Comparison of ENCODE assay signal across 7 mouse cellular contexts in genomic region chr7:130692392-130692942, GRCm38 (mm10).
DNase-seq lines count a peak whose midpoint lies in the region; ATAC-seq lines count a peak whose summit lies in the region.

No protein-coding gene starts in this region.

- peak; percentile 92 for ATAC-seq in hindbrain, embryonic 16.5 days
- ATAC-seq in limb, embryonic 11.5 days (ENCODE audit: insufficient number of reproducible peaks, low FRiP score, low TSS enrichment, low read depth): peak; percentile 86
- ATAC-seq in midbrain, embryonic 13.5 days: peak; percentile 92
- ATAC-seq in stomach, embryonic 14.5 days (ENCODE audit: insufficient number of reproducible peaks, insufficient read depth, low FRiP score, low read depth): peak; percentile 80

- peak overlapping the region; percentile 80 for H3K4me3 ChIP-seq in hindbrain, embryonic 16.5 days (ENCODE audit: low read length)
- peak overlapping the region; percentile 67 for H3K4me3 ChIP-seq in limb, embryonic 11.5 days (ENCODE audit: low read depth, low read length)
- peak overlapping the region; percentile 92 for H3K4me3 ChIP-seq in midbrain, embryonic 13.5 days (replicated peaks)
- H3K4me3 ChIP-seq in stomach, embryonic 14.5 days (ENCODE audit: low read depth, low read length): peak overlapping the region; percentile 56

- under 1% methylated on average over 34 of the region's 39 CpGs for WGBS in hindbrain, embryonic 16.5 days
- under 1% methylated on average over 36 of the region's 39 CpGs for WGBS in limb, embryonic 11.5 days
- under 1% methylated on average over 39 of the region's 39 CpGs for WGBS in midbrain, embryonic 13.5 days
- WGBS in stomach, embryonic 14.5 days: 1% methylated on average over 39 of the region's 39 CpGs

- H3K9ac ChIP-seq in hindbrain, embryonic 16.5 days (ENCODE audit: low read depth, low read length): peak overlapping the region; percentile 96
- peak overlapping the region; percentile 81 for H3K9ac ChIP-seq in limb, embryonic 11.5 days (ENCODE audit: low read length)
- peak overlapping the region; percentile 99 for H3K9ac ChIP-seq in midbrain, embryonic 13.5 days (replicated peaks)
- H3K9ac ChIP-seq in stomach, embryonic 14.5 days (replicated peaks; ENCODE audit: low read depth, low read length): peak overlapping the region; percentile 77

- H3K27ac ChIP-seq in hindbrain, embryonic 16.5 days (ENCODE audit: low read depth, low read length): peak overlapping the region; percentile 97
- peak overlapping the region; percentile 92 for H3K27ac ChIP-seq in limb, embryonic 11.5 days (replicated peaks; ENCODE audit: low read depth, low read length)
- peak overlapping the region; percentile 100 for H3K27ac ChIP-seq in midbrain, embryonic 13.5 days
- peak overlapping the region; percentile 92 for H3K27ac ChIP-seq in stomach, embryonic 14.5 days (ENCODE audit: low read length)

- no peaks in the 10 kb centered on the region for H3K9me3 ChIP-seq in hindbrain, embryonic 16.5 days (ENCODE audit: control insufficient read depth, low read length)
- no peaks in the 10 kb centered on the region for H3K9me3 ChIP-seq in limb, embryonic 11.5 days (ENCODE audit: control insufficient read depth, low read length)
- H3K9me3 ChIP-seq in midbrain, embryonic 13.5 days: no peaks in the 10 kb centered on the region
- H3K9me3 ChIP-seq in stomach, embryonic 14.5 days (ENCODE audit: control insufficient read depth, low read depth, low read length): no peaks in the 10 kb centered on the region

- H3K36me3 ChIP-seq in hindbrain, embryonic 16.5 days (ENCODE audit: control insufficient read depth, insufficient read depth, low read length): no peaks in the 10 kb centered on the region
- no peaks in the 10 kb centered on the region for H3K36me3 ChIP-seq in limb, embryonic 11.5 days (ENCODE audit: control insufficient read depth, insufficient read depth, low read length)
- H3K36me3 ChIP-seq in midbrain, embryonic 13.5 days: no peaks in the 10 kb centered on the region
- no peaks in the 10 kb centered on the region for H3K36me3 ChIP-seq in stomach, embryonic 14.5 days (ENCODE audit: control insufficient read depth, insufficient read depth, low read length)

- DNase-seq in adrenal gland, adult 2 months: peak; percentile 61
- DNase-seq in cerebellum, adult 9-11 months: peak; percentile 85
- DNase-seq in frontal cortex, postnatal 10 days (ENCODE audit: low spot score in 2 of 2): peak; percentile 71 to 79
- peak; percentile 91 for DNase-seq in limb, embryonic 11.5 days (ENCODE audit: low spot score)

- H3K4me2 ChIP-seq in hindbrain, embryonic 16.5 days (ENCODE audit: low read length): peak overlapping the region; percentile 76
- H3K4me2 ChIP-seq in limb, embryonic 11.5 days (ENCODE audit: low read depth, severe bottlenecking): peak overlapping the region; percentile 87
- peak overlapping the region; percentile 88 for H3K4me2 ChIP-seq in midbrain, embryonic 13.5 days (replicated peaks)
- H3K4me2 ChIP-seq in stomach, embryonic 14.5 days (replicated peaks; ENCODE audit: low read depth, low read length): peak overlapping the region; percentile 70

- H3K27me3 ChIP-seq in hindbrain, embryonic 16.5 days (replicated peaks; ENCODE audit: control insufficient read depth, insufficient read depth, low read length): no peaks in the 10 kb centered on the region
- H3K27me3 ChIP-seq in limb, embryonic 11.5 days (ENCODE audit: control insufficient read depth, insufficient read depth, low read length): no peaks in the 10 kb centered on the region
- H3K27me3 ChIP-seq in midbrain, embryonic 13.5 days: no peaks in the 10 kb centered on the region
- no peaks in the 10 kb centered on the region for H3K27me3 ChIP-seq in stomach, embryonic 14.5 days (ENCODE audit: control insufficient read depth, insufficient read depth, low read length)

- peaks cover 37% of the 10 kb centered on the region for H3K4me1 ChIP-seq in hindbrain, embryonic 16.5 days (ENCODE audit: control insufficient read depth, insufficient read depth, low read depth, low read length)
- H3K4me1 ChIP-seq in limb, embryonic 11.5 days (ENCODE audit: control insufficient read depth, insufficient read depth, low read length): peaks cover 13% of the 10 kb centered on the region
- peaks cover 52% of the 10 kb centered on the region for H3K4me1 ChIP-seq in midbrain, embryonic 13.5 days (replicated peaks)
- peaks cover 46% of the 10 kb centered on the region for H3K4me1 ChIP-seq in stomach, embryonic 14.5 days (ENCODE audit: control insufficient read depth, insufficient read depth, low read length)

Comparison
In these comparisons a context has a peak if more than half of its experiments do, and no peak if none do; other contexts are left out.
1. Peak in every context shown above with its lines: DNase-seq, ATAC-seq, H3K4me3 ChIP-seq and H3K27ac ChIP-seq.